Mouse (Mus musculus): ENCODE data around the gene Crocc.

DNA sequence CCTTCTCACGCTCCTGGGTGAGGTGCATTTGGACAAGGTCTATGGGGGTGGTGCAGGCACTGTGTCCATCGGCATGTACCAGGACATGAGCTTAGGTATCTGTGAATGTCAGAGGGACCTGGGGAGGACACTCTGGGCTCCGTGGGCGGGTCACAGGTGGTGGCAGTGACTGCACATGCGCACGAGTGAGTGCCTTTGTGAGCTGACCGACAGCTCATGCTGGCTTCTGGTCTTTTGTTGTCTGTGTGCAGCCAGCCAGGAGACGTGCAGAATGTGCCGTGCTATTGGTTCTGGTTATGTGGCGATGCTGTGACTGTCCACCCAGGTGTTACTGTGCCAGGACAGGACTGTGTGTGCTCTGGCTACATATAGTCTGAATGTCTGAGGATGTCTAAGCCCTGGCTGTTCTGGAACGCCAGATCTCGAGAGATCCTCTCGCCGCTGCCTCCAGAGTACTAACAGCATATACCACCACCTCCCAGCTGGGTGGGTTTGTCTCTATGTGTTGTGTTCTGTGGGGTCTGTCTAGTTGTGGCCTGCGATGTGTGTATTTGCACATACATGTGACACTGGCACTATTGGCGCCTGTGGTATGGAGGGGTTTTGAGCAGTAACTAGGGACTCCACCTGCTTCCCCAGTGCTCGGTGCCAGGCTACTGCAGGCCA, 11.4 kb downstream of the Crocc start:
- TF ChIP-seq CTCF (IDR thresholded peaks at IDR 0.05; ENCODE audit: extremely low read depth, insufficient read length, insufficient replicate concordance, low read depth, low read length): no peak
- no peak for TF ChIP-seq POLR2A (IDR thresholded peaks at IDR 0.05; ENCODE audit: low read depth, low read length)
